Mouse (Mus musculus) liver, embryonic 12.5 days (tissue): ENCODE data around the gene Aspa. TPM values are rescaled to one million over a fixed set of nuclear protein-coding genes. Genes with fewer than 3 reads are reported as not detected.
"Not testable (repeated sequence)": the region's sequence is repeated elsewhere in the genome, so short reads cannot be mapped to it uniquely, and the experiment has no call there.

ENCODE experiments used
- ATAC-seq: fragments of 200-750 bp; cut with Nextera tagmentation; 2 replicates; pipeline ENCODE4 v1.8.0; 2017; ENCODE audit warnings: moderate number of reproducible peaks, mild to moderate bottlenecking, moderate library complexity
- H3K27ac ChIP-seq: fragments of 300-500 bp; sonication (generic); 2 replicates; pipeline ENCODE4 v1.5.1; 2016; ENCODE audit warnings: mild to moderate bottlenecking
- H3K27me3 ChIP-seq: fragments of 300-500 bp; sonication (generic); replicated peaks from 2 replicates; pipeline ENCODE4 v1.6.1; 2016; ENCODE audit warnings: mild to moderate bottlenecking, moderate library complexity
- H3K36me3 ChIP-seq: fragments of 300-500 bp; sonication (generic); 2 replicates; pipeline ENCODE4 v1.6.1; 2016; ENCODE audit warnings: mild to moderate bottlenecking, moderate library complexity
- H3K4me1 ChIP-seq: fragments of 300-500 bp; sonication (generic); 2 replicates; pipeline ENCODE4 v1.6.1; 2016
- H3K4me2 ChIP-seq: fragments of 300-500 bp; sonication (generic); 2 replicates; pipeline ENCODE4 v1.6.1; 2016; ENCODE audit warnings: mild to moderate bottlenecking, moderate library complexity
- H3K4me3 ChIP-seq: fragments of 300-500 bp; sonication (generic); 2 replicates; pipeline ENCODE4 v1.5.1; 2016; ENCODE audit warnings: mild to moderate bottlenecking, moderate library complexity
- H3K9ac ChIP-seq: fragments of 300-500 bp; sonication (generic); 2 replicates; pipeline ENCODE4 v1.6.1; 2016; ENCODE audit warnings: mild to moderate bottlenecking, moderate library complexity
- H3K9me3 ChIP-seq: fragments of 300-500 bp; sonication (generic); replicated peaks from 2 replicates; pipeline ENCODE4 v1.6.1; 2016; ENCODE audit warnings: mild to moderate bottlenecking, moderate library complexity
- WGBS: fragments of 180-500 bp; shearing (Covaris S2); methylation state at CpG from one replicate; pipeline ENCODE4 v1.1.7; 2016; ENCODE audit not compliant: insufficient replicate concordance; 5-methylcytosine and 5-hydroxymethylcytosine counted together
- polyA plus RNA-seq: library from polyadenylated mRNA; unstranded; fragments of >200 nt; fragmentation: Nextera tagmentation; extraction: Ambion mirVana; gene quantifications from 2 replicates; pipeline ENCODE4 v1.2.1, GENCODE M21; 2016

Aspa gene
- polyA plus RNA-seq, result 1.1 and 1.2 TPM in 2 replicates

DNA sequence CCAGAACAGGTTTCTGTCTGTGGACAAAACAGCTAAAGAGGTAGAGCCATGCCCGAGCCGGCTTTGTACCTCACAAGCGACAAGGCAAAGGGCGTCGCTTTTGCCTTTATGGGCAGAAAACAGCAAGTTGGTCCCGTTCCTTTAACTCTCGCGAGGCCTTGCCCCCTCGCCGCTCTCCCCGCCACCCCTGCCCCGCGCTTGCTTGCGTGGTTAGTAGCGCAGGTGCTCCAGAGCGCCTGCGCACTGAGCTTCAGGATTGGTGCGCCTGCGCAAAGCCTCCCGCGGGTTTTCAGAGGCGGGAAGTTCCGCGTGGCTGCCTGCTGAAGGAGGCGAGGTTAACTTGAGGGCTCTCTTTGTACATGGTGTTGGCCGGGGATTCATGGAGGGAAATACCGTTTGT is at the start of gene Aspa, which contains the start of the genes Gm49340 and Spata22:
Gene Aspa (minus strand): TSS at position 155 of the 400 bp plus-strand sequence.
Gene Gm49340 (plus strand): TSS at position 300 of the 400 bp plus-strand sequence.
Gene Spata22 (plus strand): TSS at position 300 of the 400 bp plus-strand sequence.
- H3K27ac ChIP-seq, result no peak within 1 kb of the TSS
- H3K4me3 ChIP-seq, result no peak within 1 kb of the TSS
- ATAC-seq, result no peak
- H3K4me2 ChIP-seq, result no peak within 1 kb of the TSS
- H3K9ac ChIP-seq, result no peak within 1 kb of the TSS
- H3K27me3 ChIP-seq, result no peaks in the 10 kb centered on the region
- no peaks in the 10 kb centered on the region for H3K9me3 ChIP-seq
- H3K36me3 ChIP-seq, result no peaks in the 10 kb centered on the region
- no peaks in the 10 kb centered on the region for H3K4me1 ChIP-seq
- WGBS, result 66% methylated on average over 27 of the region's 27 CpGs

DNA sequence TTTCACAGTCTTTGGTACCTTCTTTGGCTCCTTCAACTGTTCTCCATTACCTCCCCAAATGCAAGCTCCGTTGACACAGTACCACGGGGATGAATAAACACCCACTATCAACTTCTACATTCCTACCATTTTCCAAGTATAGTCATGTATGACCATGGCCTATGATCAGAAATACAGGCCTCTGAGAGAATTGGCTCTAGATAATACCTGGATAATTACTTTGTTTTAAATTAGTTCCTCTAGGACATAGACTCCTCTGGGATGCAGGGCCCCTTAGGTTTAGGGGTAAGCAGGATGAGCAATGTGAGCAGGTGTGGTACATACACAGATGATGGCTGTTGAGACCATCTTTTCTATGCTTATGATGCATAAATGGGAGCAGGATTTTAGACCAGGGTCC is 41.5 kb upstream of the Aspa start, which contains the start of gene Olfr376:
Gene Olfr376 (plus strand): TSS at position 301 of the 400 bp plus-strand sequence.
- no peaks in the 10 kb centered on the region for H3K36me3 ChIP-seq
- ATAC-seq, result no peak
- H3K27me3 ChIP-seq, result no peaks in the 10 kb centered on the region
- H3K9me3 ChIP-seq, result no peaks in the 10 kb centered on the region
- WGBS, result 68% methylated on average over 2 of the region's 2 CpGs
- no peak within 1 kb of the TSS for H3K9ac ChIP-seq
- H3K27ac ChIP-seq, result no peak within 1 kb of the TSS
- no peak within 1 kb of the TSS for H3K4me3 ChIP-seq
- no peaks in the 10 kb centered on the region for H3K4me1 ChIP-seq
- H3K4me2 ChIP-seq, result no peak within 1 kb of the TSS

DNA sequence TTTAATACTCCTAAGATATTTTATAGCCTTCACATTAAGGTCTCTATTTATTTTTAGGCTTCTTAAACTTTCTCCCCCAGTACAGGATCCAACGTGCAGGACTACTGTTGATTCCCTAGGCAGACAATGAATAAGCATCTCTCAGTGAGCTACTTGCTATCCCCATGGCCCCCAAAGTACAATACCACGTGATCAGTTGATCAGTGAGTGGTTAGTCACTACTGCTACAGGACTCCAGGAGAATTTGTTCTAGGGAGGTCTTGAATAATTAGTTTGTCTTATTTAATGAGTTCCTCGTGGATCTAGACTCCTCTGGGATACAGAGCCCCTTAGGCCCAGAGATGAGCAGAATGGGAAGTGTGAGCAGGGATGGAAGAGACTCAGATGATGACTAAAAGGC is 21.1 kb upstream of the Aspa start, which contains the start of gene Olfr20:
Gene Olfr20 (plus strand): TSS at position 301 of the 400 bp plus-strand sequence.
- Histone ChIP-seq H3K4me3 (no peak within 1 kb of the TSS), H3K27ac (no peak within 1 kb of the TSS), H3K9ac (no peak within 1 kb of the TSS), H3K36me3 (no peaks in the 10 kb centered on the region), H3K4me2 (no peak within 1 kb of the TSS), H3K4me1 (no peaks in the 10 kb centered on the region), H3K27me3 (no peaks in the 10 kb centered on the region), H3K9me3 (no peaks in the 10 kb centered on the region)
- WGBS, result 29% methylated on average over 3 of the region's 3 CpGs
- ATAC-seq, result no peak

DNA sequence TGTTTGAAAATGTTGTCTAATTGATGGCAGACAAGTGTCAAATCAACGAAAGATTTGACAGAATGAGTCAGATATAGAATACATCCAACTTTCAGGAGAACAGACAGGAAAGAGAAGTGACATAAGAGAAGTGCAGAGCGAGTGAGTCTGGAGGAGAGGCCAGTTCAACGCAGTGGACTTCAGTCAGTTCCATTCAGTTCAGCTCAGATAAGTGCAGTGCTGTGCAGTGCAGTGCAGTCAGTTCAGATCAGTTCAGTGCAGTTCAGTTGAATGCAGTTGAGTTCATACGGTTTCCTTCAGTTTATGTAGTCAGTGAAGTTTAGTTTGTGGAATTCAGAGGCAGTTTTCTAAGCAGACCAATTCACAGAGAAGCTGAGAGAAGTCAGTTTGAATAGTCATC is 7.5 kb upstream of the Aspa start:
- no peak overlapping the region for H3K9ac ChIP-seq
- H3K9me3 ChIP-seq, result no peaks in the 10 kb centered on the region
- no peaks in the 10 kb centered on the region for H3K27me3 ChIP-seq
- H3K4me1 ChIP-seq, result no peaks in the 10 kb centered on the region
- WGBS, result 58% methylated on average over 4 of the region's 4 CpGs
- no peak overlapping the region for H3K4me2 ChIP-seq
- no peak overlapping the region for H3K4me3 ChIP-seq
- H3K36me3 ChIP-seq, result no peaks in the 10 kb centered on the region
- no peak for ATAC-seq
- no peak overlapping the region for H3K27ac ChIP-seq

DNA sequence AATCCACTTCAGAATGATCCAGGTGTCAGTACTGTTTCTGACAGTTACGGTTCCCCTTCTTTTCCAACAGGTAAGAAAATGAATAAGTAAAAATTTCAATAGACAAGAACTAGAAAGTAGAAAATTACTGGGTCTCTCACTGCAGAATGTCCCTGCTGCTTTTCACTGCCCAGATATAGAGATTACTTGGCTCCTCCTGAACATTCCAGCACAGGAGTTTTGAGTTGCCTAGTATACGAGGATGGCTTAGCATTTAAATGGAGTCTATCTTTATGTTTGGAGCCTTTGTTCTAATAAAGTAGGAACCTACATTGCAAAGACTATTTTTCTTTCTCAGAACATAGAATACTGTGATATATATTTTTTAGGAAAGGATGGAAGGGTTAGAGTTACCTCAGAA is 4.0 kb upstream of the Aspa start:
- Histone ChIP-seq H3K27ac (no peak overlapping the region), H3K4me2 (no peak overlapping the region), H3K4me1 (no peaks in the 10 kb centered on the region), H3K36me3 (no peaks in the 10 kb centered on the region), H3K9ac (no peak overlapping the region), H3K9me3 (no peaks in the 10 kb centered on the region), H3K27me3 (no peaks in the 10 kb centered on the region), H3K4me3 (no peak overlapping the region)
- WGBS, result 62% methylated on average over 2 of the region's 2 CpGs
- no peak for ATAC-seq

DNA sequence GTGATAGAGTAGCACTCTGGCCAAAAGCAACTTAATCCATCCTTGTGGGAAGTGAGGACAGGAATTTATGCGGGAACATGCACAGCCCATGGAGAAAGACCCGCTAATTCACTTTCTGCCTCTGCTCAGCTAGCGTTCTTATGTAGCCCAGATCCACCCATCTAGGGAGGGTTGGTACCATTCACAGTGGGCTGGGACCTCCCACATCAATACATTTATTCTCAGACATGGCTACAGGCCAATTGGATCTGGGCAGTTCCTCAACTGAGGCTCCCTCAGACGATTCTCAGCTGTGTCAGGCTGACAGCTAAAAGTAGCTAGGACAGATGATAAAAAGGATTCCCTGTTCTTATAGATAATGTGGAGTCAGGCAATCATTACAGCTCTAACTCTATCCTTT is 2.0 kb downstream of the Aspa start:
- H3K4me1 ChIP-seq, result no peaks in the 10 kb centered on the region
- H3K27ac ChIP-seq, result no peak overlapping the region
- H3K9me3 ChIP-seq, result no peaks in the 10 kb centered on the region
- no peaks in the 10 kb centered on the region for H3K27me3 ChIP-seq
- no peak for ATAC-seq
- no peaks in the 10 kb centered on the region for H3K36me3 ChIP-seq
- H3K4me2 ChIP-seq, result no peak overlapping the region
- H3K4me3 ChIP-seq, result no peak overlapping the region
- H3K9ac ChIP-seq, result no peak overlapping the region
- 60% methylated on average over 4 of the region's 4 CpGs for WGBS

DNA sequence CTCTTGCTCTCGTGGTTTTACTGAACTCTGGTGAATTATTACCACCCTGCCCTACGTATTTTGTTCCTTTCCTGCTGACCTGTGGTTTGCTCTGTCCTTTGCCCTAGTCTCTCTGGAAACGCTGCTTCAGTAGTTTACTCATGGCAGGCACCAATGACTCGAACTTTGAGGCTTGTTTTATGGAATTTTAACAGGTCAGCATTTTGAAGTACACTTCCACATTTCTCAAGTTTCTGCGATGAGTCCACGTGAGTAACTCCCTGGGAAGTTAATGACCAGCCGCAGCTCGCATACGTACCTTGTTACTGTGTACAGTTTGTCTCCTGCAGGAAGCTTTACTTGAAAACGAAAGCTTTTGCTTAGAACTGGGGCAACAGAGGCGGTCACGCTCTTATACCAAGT is 2.9 kb downstream of the Aspa start:
- Histone ChIP-seq H3K4me1 (no peaks in the 10 kb centered on the region), H3K27me3 (no peaks in the 10 kb centered on the region), H3K9ac (no peak overlapping the region), H3K36me3 (no peaks in the 10 kb centered on the region), H3K9me3 (no peaks in the 10 kb centered on the region), H3K4me3 (peak overlapping the region; percentile 5; the same call in 1 of the 2 replicates), H3K4me2 (peak overlapping the region; percentile 20; the same call in 1 of the 2 replicates), H3K27ac (peak overlapping the region; percentile 20; the same call in 1 of the 2 replicates)
- WGBS, result 43% methylated on average over 12 of the region's 12 CpGs
- peak; percentile 71 for ATAC-seq

DNA sequence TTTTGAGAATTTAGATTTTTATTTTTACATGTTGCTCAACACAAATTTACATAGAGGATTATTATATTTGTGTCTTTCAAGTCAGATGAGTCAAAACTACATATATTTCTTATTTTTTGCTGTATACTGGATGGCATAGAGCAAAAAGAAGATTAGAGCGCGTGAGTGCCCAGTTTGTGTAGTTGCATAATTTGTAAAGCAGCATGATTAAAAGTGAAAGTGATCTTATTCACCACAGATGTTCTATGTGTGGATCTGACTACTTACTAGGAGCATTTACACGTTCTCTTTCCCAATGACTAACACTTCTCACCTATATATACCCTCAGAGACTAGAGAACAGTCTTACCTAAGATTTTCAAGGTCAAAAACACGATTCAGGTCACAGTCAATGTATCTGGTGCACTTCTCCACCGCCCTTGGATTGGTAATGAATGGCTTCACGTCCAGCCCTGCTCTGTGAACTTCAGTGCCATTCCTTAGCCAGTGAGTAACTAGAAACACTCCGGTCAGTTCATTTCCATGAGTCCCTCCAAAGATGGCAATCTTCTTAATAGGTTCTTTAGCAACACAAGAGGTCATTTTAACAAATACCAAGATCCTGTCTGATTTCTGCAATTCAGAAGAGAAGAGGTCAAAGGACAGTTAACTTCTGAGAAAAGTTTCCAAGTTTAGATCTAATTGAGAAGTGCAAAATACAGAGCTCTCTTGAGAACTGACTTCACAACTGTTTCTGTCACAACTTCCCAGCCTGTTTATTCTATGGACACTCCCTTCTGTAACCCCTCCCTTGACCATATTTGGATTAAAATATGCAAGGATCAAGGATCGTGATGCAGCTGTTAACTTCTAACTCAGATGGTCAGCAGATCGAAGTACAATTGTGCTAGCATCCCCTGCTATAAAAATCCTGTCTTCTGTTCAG is 5.2 kb downstream of the Aspa start:
- H3K9me3 ChIP-seq, result no peaks in the 10 kb centered on the region
- H3K4me1 ChIP-seq, result no peaks in the 10 kb centered on the region
- no peak overlapping the region for H3K27ac ChIP-seq
- 55% methylated on average over 9 of the region's 9 CpGs for whole genome bisulfite sequencing
- H3K9ac ChIP-seq, result no peak overlapping the region
- no peak overlapping the region for H3K4me3 ChIP-seq
- ATAC-seq, result no peak
- no peak overlapping the region for H3K4me2 ChIP-seq
- H3K36me3 ChIP-seq, result no peaks in the 10 kb centered on the region
- no peaks in the 10 kb centered on the region for H3K27me3 ChIP-seq

DNA sequence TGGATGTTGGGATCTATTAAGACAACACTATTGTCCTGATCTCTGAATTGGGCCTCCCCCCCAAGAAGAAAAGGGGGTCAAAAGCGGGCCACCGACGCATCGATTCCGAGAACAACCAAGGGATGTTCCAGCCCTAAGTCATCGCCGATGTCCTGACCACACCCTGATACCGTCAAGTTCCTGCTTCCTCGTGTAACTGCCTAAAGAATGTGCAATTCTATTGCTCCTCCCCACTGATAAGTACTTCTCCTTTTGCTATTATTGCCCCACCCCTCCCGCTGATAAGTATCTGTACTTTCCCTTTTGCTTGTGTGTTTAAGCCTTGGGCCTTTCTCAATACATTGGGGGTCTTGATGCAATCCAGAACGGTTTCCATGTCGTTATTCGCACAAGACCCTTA is 8.3 kb downstream of the Aspa start:
- not testable (repeated sequence) for H3K9me3 ChIP-seq, H3K27me3 ChIP-seq, ATAC-seq, H3K9ac ChIP-seq, H3K4me1 ChIP-seq, H3K36me3 ChIP-seq, H3K4me2 ChIP-seq, H3K27ac ChIP-seq, H3K4me3 ChIP-seq
- 68% methylated on average over 13 of the region's 13 CpGs for WGBS

DNA sequence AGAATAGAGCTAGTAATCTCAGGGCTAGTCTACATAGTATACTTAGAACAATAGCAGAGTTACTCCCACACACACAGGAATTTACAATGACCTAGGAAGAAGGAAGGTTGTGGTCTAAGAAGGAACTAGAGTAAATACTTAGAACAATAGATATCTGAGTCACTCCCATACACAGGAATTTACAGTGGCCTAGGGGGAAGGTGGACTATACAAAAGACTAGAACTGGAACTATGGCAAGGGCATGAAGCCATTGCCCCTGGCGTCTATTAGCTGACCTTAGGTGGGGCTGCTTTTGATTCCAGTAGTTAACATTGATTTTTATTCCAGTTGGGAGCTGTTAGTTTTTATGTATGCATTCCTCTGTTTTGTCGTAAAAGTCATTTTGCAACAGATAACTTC is 10.8 kb downstream of the Aspa start:
- not testable (repeated sequence) for H3K4me3 ChIP-seq, ATAC-seq, H3K9me3 ChIP-seq, H3K27me3 ChIP-seq, H3K9ac ChIP-seq, H3K4me2 ChIP-seq, H3K4me1 ChIP-seq, H3K36me3 ChIP-seq, H3K27ac ChIP-seq
- 52% methylated on average over 2 of the region's 2 CpGs for WGBS

DNA sequence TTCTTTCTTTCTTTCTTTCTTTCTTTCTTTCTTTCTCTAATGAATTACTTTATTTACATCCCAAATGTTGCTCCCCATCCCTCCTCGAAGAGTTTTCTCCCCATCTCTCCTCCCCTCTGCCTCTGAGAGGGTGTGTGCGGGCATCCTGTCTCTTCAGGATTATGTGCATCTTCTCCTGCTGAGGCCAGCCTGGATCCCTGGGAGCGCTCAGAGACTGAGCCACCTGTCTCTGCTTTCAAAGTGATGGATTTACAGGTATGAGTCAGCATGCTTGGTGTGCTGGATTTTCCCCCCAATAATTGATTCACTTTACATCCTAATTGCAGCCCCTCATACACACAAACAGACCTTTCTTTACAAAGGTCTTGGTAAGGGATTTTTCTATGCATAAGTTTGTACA is 13.4 kb downstream of the Aspa start:
- H3K4me3 ChIP-seq, result no peak overlapping the region
- ATAC-seq, result no peak
- WGBS, result 39% methylated on average over 3 of the region's 3 CpGs

DNA sequence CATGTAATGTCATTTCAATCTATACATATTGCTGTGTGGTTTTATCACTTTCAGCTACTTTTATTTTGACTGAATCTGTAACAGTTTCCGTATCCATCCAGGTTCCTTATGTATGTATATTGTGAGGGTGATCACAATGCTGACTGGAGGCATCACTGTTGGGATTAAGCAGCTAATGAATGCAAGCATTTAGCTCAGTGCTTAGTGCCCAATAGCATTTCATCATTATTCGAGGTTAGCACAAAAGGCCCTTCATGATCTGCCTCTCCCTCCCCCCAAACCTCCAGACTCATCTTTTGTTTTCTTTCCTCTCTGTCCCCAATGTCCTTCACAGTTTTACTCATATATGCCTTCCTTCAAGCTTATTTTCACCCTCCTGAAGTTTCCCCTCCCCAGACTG is 26.3 kb downstream of the Aspa start:
- H3K4me2 ChIP-seq, result no peak overlapping the region
- H3K36me3 ChIP-seq, result no peaks in the 10 kb centered on the region
- no peaks in the 10 kb centered on the region for H3K4me1 ChIP-seq
- no peak overlapping the region for H3K9ac ChIP-seq
- no peak for ATAC-seq
- H3K27me3 ChIP-seq, result no peaks in the 10 kb centered on the region
- H3K4me3 ChIP-seq, result no peak overlapping the region
- WGBS, result 38% methylated on average over 2 of the region's 2 CpGs
- no peaks in the 10 kb centered on the region for H3K9me3 ChIP-seq
- H3K27ac ChIP-seq, result no peak overlapping the region

More for the DNA sequence above, 13.4 kb downstream of the Aspa start:
- Histone ChIP-seq H3K27ac (no peak overlapping the region), H3K4me2 (no peak overlapping the region), H3K9me3 (no peaks in the 10 kb centered on the region), H3K4me1 (no peaks in the 10 kb centered on the region), H3K36me3 (no peaks in the 10 kb centered on the region), H3K27me3 (no peaks in the 10 kb centered on the region), H3K9ac (no peak overlapping the region)
